8 mouse cellular contexts compared by ENCODE assay signal in the genomic region with DNA sequence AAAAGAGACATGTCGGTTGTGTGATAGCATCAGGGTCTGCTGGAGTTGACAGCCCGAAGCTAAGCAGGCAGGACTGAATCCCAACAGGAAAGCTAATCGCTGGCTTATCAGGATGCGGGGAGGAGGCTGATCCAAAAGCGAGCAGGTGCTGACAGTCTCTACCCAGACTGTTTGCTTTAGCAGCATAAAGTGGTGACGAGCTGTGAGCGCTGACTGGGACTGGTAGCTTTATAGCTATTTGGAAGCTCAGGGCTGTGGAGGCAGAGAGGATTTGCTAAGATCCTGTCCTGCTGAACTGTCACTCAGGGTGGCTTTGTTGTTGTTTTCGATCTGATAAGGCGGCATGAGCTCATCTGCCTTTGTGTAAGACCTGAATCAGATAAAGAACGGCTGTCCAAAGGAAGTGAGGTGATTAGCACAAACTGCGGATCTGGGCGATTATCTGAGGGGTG.
DNase-seq lines count a peak whose midpoint lies in the region; ATAC-seq and TF ChIP-seq lines count a peak whose summit lies in the region.

No protein-coding gene starts in this region.

- DNase-seq in gastrocnemius, postnatal 10 days: peak; percentile 10
- no peak for DNase-seq in gastrocnemius, postnatal 36 days
- DNase-seq in heart, embryonic 10.5 days (ENCODE audit: low spot score): peak; percentile 95
- peak; percentile 56 to 70 for DNase-seq in layer of hippocampus, postnatal 10 days (ENCODE audit: low spot score in 2 of 2)
- peak; percentile 64 for DNase-seq in lung, postnatal 0 days (ENCODE audit: low spot score)
- peak; percentile 87 for DNase-seq in retina, postnatal 1 day
- DNase-seq in kidney, postnatal 10 days: no peak

- no peak overlapping the region for H3K4me3 ChIP-seq in cortical plate, adult 2 months (ENCODE audit: insufficient read depth, low read length)
- peak overlapping the region; percentile 39 for H3K4me3 ChIP-seq in heart, embryonic 10.5 days
- no peak overlapping the region for H3K4me3 ChIP-seq in lung, postnatal 0 days (ENCODE audit: low read depth, low read length)

- H3K27ac ChIP-seq in cortical plate, adult 2 months (ENCODE audit: insufficient read depth, low read length): peak overlapping the region; percentile 1
- peak overlapping the region; percentile 91 for H3K27ac ChIP-seq in heart, embryonic 10.5 days
- no peak overlapping the region for H3K27ac ChIP-seq in lung, postnatal 0 days (ENCODE audit: low read length)

- no peak for TF ChIP-seq CTCF in cortical plate, adult 2 months (IDR thresholded peaks at IDR 0.05; ENCODE audit: extremely low read depth, insufficient read depth, low read length)
- no peak for TF ChIP-seq CTCF in lung, postnatal 0 days (IDR thresholded peaks at IDR 0.05)

- no peaks in the 10 kb centered on the region for H3K27me3 ChIP-seq in heart, embryonic 10.5 days (ENCODE audit: insufficient read depth, poor library complexity, severe bottlenecking)
- no peaks in the 10 kb centered on the region for H3K27me3 ChIP-seq in lung, postnatal 0 days (replicated peaks; ENCODE audit: insufficient read depth, low read length)

- ATAC-seq in lung, postnatal 0 days: peak; percentile 78

- peak; percentile 41; the same call in 1 of the 2 replicates for TF ChIP-seq POLR2A in cortical plate, adult 2 months (IDR thresholded peaks at IDR 0.05; ENCODE audit: extremely low read depth, insufficient read depth, low read length)

- H3K4me1 ChIP-seq in cortical plate, adult 2 months (ENCODE audit: control insufficient read depth, insufficient read depth, low read length): peaks cover 6% of the 10 kb centered on the region
- peaks cover 30% of the 10 kb centered on the region for H3K4me1 ChIP-seq in heart, embryonic 10.5 days
- no peaks in the 10 kb centered on the region for H3K4me1 ChIP-seq in lung, postnatal 0 days (ENCODE audit: insufficient read depth, low read depth, low read length)

- TF ChIP-seq EP300 in lung, postnatal 0 days (IDR thresholded peaks at IDR 0.05): peak; percentile 82

- H3K36me3 ChIP-seq in heart, embryonic 10.5 days: peaks cover 14% of the 10 kb centered on the region; the same call in 1 of the 2 replicates
- H3K36me3 ChIP-seq in lung, postnatal 0 days (ENCODE audit: insufficient read depth, low read length): no peaks in the 10 kb centered on the region

- intact Hi-C loops in gastrocnemius, postnatal 36 days (cut with DNase I): loop anchor here (5.0 kb wide), 1 partner anchor 39 kb away; no protein-coding TSS in a partner anchor

- H3K9me3 ChIP-seq in heart, embryonic 10.5 days: no peaks in the 10 kb centered on the region
- no peaks in the 10 kb centered on the region for H3K9me3 ChIP-seq in lung, postnatal 0 days (ENCODE audit: low read length)

- under 1% methylated on average over 12 of the region's 12 CpGs for WGBS in heart, embryonic 10.5 days
- 3% methylated on average over 12 of the region's 12 CpGs for WGBS in lung, postnatal 0 days

- H3K9ac ChIP-seq in lung, postnatal 0 days (replicated peaks; ENCODE audit: low read depth): no peak overlapping the region

- peak overlapping the region; percentile 46 for H3K4me2 ChIP-seq in lung, postnatal 0 days (replicated peaks; ENCODE audit: low read depth, low read length)

Comparison
In these comparisons a context has a peak if more than half of its experiments do, and no peak if none do; other contexts are left out.
1. DNase-seq: peak in gastrocnemius, postnatal 10 days (single experiment), heart, embryonic 10.5 days (single experiment), layer of hippocampus, postnatal 10 days (2 of 2), lung, postnatal 0 days (single experiment) and retina, postnatal 1 day (single experiment); none in gastrocnemius, postnatal 36 days (0 of 2) and kidney, postnatal 10 days (single experiment).